Mouse (Mus musculus): ENCODE measurements around the gene Gjb6.

Gjb6 gene

DNA sequence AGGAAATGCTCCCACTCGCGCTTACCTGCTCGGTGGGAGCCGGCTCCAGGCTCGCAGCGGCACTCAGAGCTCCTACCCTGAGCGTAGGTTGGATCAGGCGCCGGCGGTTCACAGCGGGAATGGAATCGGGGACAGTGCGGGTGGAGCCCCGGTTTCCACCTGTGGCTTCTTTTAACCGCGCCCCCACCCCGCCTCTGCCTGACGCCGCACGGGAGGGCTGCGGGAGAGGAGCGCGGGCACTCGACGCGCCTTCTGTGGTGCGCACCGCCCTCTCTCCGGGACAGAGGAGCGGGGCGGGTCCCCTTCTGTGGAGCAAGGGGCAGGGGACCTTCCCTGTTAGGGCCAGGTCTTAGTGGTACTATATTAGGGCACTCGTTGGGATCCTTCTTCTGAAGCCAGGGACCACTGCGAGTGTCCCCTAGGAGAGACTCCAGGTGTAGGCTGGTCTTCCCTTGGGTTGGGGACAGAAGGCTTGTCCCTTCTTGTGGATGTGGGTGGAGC lies at the start of gene Gjb6:
TSS of gene Gjb6 (minus strand) at position 451 of the 501 bp plus-strand sequence.
- WGBS = 3% methylated on average over 33 of the region's 33 CpGs

DNA sequence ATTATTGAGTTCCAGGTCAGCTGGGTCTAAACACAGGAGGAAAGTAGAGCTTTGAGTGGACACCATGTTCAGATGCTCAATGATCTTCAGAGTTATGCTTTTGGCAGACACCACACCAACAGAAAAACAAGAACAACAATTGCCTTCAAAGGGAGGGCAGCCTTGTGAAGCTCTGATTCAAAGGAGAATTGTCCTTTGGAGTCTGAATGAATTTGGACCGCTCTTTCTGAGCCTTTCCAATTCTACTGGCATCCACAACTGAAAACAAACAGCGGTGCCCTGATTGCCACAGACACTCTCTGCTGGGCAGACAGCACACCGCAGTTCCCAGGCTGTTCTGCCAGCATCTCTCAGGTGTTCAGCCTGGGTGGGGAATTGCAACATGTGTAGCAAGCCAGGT lies 32.1 kb upstream of the Gjb6 start:
- 69% methylated on average over 3 of the region's 3 CpGs for WGBS

DNA sequence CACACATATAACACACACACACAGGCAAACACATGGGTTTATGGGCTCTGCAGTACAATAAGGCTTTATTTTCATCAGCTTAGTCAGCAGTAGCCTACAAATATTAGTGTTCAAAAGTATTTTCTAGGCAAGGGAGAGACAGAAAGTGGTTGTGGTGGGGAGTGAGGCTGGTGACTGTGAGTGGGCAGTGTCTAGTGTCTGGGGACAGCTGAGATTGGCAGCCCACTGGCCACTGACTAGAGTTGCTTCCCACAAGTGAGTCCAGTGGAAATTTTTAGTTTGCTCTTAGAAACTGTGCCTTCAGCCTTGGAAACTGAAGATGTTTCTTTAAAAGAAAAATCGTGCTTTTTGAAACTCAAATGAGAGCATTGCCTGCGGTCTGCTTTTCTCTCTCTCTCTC lies 28.4 kb upstream of the Gjb6 start:
- 61% methylated on average over 2 of the region's 2 CpGs for WGBS

DNA sequence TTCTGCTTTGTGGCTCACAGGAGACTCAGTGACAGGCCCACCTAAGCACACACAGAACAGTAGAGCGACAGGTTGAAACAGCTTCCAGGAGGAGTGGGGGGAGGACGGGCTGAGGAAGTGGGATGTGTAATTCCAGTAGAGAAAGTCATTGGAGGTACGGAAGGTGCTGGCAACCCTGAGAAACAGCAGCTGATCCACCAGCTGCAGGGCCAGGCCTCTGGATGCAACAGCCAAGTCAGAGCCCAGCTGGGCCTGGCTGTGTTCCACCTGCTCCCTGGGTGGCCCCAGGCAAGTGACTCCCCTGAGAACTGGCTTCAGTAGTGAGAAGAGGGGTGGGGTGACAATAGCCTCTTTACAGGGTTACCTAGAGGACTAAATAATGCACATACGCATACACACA lies 27.8 kb upstream of the Gjb6 start:
- WGBS = 59% methylated on average over 4 of the region's 4 CpGs

DNA sequence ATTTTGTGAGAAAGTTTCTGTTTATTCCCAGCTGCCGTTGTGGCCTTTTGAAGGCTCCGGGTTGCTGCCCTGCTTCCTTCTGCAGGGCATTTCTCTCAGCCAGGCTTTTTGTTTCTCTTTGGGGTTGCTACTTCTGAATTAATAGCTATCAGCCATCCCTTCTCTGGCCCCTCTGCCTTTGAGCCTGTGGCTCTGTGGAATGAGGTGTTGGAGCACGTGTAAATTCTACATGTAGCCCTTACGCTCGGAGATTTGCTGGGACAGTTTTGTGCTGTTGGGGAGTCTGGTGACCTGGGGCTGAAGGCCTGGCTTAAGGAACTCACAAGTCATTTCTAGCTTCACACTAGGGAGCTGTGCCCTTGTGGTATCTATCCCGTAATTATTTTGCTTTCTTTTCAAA lies 21.5 kb upstream of the Gjb6 start:
- WGBS = 63% methylated on average over 6 of the region's 6 CpGs

DNA sequence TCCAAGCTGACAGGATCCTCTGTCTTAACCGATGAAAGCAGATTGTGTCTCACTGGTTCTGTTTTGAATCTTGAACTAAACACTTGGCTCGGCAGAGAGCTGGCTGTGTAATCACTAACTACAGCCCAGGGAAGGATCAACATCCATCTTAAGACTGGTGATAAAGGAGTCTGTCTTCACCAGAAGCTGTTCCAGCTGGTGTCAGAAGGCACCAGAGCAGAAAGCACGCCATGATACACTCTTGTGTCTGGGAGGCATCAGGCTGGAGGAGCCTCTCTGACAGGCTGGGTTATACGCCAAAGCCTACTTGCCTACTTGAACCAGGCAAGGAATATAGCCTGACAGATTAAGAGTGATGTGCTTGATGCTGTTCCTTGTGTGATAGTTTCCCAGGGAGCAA lies 12.3 kb upstream of the Gjb6 start:
- WGBS = 51% methylated on average over 4 of the region's 4 CpGs

DNA sequence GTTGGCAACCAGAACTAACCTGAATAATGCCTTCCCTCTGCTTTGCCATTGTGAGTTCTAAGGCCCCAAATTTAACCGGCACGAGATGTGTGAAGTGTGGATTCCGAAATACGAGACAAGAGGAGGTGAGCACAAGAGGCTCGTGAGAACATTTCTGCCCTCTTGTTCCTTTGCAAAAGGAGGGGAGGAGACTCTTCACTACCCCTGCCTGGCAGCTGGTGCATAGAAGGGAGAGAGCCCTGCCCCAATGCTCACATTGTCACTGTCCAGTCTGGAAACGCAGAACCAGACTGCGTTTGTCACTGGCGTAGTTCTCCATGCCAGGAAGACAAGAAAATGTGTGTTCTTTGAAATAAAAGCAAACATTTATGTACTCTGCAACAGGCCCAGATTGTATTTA lies 1.9 kb upstream of the Gjb6 start:
- 72% methylated on average over 8 of the region's 8 CpGs for WGBS

DNA sequence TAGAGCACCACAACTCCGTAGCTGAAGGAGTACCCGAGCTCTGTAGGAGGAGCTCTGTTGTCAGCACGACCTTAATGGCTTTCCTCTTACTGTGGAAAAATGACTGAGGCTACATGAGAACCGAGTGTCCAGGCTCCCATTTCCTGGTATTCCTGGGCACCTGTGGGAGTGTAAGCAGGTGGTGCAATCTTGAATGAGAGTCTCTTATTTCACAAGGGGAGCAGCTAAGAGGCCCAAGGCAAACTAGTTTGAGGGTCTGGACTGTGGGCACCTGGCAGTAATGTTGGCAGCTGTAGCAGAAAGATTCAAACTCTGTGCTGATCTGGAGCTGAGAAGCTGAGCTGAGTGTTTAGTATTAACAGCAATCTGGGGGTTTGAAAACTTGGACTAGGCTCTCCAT lies 6.0 kb downstream of the Gjb6 start:
- 83% methylated on average over 4 of the region's 4 CpGs for WGBS

DNA sequence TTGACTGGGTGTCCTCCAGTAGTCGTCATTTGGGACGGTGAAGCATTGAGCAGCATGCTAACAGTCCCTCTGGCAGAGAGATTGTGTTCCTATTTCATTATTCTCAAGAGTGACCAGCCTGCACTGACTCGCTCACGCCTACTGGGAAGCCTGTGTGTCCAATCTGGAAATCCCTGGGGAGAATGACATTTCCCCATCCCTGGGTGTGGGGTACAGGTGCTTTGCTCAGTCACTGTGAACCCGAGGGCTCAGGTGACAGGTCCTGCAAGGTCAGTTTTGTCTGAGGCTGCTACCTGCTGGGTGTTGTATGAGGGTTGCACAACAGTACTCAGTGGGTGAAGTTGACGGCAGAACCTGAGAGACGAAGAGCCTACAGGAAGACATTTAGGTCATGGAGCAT lies 11.1 kb downstream of the Gjb6 start:
- WGBS = 86% methylated on average over 7 of the region's 7 CpGs

DNA sequence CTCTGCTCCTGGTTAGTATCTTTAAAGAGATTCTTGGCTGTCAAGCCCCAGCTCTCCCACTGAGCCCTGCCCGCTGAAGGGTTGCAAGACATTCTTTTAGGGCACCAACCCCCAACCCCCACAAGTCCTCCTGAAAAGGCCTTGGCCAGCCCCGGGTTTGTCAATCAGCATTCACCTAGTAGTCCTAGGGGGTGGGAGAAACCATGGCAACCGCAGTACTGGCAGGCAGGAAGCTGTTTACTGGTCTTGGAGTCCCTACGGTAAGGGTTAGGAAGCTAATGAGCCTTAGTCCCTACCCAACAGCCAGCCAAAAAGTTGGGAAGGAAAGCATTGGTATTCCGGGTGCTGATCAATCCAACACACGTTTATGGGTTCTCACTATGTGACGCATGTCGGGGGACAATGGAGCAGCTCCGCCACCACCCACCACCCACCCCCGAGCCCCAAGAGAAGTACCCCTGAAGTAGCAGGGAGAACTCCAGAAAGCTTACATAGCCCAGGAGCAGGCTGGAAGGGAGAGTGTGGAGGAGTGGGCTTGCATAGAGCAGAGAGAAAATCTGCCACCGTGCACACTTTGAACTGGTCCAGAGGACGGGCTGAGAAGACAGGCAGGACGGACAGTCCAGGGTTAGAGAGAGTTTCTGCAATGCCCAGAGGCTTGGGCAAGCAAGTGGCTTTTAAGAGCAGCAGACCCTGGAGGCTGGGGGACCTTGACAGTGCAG lies 17.4 kb downstream of the Gjb6 start, which contains the start of gene Gm4491:
TSS of gene Gm4491 (minus strand) at position 61 of the 722 bp plus-strand sequence.
- 28% methylated on average over 13 of the region's 13 CpGs for WGBS

DNA sequence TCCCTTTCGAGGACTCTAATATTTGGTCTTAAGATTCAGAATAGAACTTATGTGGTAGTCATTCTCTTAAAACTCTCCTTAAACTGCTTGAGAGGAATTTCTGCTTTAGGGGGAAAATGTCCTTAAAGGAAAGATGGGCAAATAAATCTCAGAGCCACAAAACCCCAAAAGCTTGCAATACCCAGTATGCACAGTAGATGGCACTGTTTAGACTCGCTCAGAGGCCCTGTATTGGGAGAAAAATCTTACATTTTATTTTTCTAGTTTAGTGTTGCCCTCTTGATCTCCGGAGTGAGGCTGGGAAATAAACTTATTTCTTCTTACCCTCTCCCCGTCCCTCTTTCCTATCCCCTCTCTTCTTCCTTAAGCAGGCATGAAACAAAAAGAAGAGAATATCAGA lies 24.2 kb downstream of the Gjb6 start:
- WGBS = 10% methylated on average over 4 of the region's 4 CpGs

DNA sequence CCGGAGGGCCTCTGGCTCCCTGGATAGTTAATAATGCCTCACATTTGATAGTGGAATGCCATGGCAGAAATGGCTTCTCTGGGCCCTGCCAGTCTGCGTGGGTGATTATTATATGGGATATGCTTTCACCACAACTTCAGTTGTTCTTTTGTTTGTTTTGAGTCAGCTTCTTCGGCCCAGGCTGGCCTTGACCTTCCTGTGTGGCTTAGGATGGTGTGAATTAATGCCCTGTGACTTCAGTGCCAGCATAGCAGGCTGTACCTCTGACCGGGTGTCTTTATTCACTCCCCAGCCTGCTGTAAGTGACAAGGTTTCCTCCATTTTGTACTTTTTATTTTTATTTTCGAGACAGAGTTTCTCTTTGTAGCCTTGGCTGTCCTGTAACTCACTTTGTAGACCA lies 25.5 kb downstream of the Gjb6 start:
- WGBS = 77% methylated on average over 5 of the region's 5 CpGs

DNA sequence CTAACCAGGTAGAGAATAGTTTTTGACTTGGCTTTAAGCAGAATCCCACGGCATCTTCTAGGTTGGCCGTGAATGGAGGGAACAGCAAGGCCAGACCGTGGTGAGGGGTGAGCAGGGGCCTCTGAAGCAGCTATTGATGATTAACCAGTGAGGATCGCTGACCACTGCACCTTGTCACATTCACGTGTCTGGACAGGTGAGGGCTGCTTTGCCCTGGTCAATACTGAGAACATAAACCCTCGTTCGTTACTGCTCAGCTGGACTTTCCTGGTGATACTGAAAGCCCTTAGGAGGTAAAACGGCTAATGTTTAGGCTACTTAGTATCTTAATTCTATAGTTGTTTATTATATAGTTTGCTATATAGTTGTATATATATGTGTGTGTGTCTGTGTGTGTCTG lies 26.3 kb downstream of the Gjb6 start:
- 91% methylated on average over 8 of the region's 8 CpGs for WGBS

DNA sequence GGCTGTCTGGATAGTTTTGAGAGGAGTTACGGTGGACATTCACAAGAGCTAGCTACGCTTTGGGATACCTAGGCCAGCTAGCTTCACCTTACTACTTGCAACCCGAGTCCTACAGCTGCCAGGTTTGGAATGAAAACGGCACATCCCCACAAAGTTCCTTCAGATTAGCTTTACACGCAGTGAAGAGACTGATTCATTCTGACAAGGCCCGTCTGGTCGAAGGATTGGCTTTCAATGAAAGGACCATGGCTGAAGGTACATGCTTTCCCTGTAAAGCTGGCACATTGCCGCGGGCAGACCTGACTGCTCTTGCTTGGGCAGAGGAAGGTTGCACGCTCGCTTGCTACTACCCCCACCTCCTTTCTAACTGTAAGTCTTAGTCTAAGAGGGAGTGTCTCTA lies 27.7 kb downstream of the Gjb6 start:
- 76% methylated on average over 11 of the region's 11 CpGs for WGBS

DNA sequence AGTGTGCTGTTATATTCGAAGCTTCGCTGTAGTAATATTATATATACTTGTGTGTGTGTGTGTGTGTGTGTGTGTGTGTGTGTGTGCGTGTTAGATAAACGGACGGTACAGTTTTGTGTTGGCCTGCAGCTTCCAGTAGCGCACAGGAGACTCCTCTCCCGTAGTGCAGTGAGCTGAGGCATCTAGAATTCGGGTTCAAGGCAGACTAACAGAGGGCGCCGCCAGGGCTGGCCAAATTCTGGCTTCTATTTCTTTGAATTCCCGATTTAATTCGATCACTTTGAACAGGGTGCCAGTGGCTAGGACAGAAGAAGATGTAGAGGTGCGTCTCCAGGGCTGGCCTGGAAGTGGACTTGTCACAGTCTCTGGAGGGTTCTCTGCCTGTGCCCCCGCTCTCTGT lies 28.3 kb downstream of the Gjb6 start:
- WGBS = 21% methylated on average over 14 of the region's 14 CpGs

DNA sequence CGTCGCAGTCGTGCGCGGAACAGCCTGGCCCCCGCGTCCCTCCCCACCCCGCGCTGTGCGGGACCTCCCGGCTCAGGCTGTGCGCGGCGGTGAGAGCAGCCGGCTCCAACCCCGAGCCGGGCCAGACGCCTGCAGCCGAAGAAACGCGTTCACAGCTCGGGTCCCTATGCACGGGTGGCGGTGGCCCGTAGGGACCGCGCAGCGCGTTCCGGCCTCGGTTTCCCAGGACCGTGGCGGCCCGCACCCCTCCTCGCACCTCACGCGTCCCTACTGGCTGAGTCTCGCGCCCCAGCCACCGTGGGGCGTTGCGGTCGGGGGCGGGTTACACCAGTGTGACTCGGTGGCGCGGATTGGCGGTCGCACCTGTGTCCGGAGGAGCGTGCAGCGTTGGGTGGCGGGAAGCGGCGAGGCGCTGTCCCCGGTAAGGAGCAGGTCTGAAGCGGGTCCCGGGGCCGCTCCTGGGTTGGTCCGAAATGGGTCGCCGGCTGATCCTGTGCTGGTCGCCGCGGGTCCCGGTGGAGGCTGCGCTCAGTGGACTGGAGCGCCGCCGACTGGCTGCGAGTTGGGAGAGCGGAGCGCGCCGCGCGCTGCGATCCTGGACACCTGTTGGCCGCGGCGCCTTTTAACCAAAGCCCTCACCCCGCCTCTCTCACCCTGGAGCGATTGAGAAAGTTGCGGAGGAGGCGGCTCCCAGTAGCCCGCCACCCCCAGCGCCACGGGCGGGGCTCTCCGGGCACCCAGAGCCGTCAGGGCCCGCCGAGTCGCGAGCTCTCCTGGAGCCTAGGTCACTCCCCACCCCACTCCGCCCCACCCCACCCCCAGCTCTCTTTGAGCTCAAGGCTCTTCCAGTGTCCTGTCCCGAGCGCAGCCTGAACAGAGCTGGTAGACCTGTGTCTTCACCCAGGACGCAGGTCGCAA lies 29.0 kb downstream of the Gjb6 start, which contains the start of gene Gjb2:
TSS of gene Gjb2 (minus strand) at position 597 of the 918 bp plus-strand sequence.
- WGBS = 1% methylated on average over 101 of the region's 101 CpGs

DNA sequence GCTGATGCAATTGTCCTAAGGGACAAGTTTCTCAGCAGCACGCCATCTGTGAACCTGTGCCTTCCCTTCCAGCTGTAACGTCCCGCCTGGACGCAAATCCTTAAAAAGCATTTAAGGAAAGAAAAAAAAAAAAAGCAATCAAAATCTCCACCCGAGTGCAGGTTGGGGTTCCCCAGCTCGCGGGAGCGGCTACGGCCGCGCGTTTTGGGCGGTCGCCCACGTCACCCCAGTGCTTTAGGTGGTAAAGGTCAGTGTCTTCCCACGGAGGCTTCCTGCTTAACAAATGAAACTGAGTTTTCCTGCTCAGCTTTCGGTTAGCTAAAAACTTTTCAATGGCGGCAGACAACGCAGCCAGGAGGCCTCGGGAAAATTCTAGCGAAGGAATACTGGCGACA lies 29.7 kb downstream of the Gjb6 start:
- 6% methylated on average over 22 of the region's 22 CpGs for WGBS

DNA sequence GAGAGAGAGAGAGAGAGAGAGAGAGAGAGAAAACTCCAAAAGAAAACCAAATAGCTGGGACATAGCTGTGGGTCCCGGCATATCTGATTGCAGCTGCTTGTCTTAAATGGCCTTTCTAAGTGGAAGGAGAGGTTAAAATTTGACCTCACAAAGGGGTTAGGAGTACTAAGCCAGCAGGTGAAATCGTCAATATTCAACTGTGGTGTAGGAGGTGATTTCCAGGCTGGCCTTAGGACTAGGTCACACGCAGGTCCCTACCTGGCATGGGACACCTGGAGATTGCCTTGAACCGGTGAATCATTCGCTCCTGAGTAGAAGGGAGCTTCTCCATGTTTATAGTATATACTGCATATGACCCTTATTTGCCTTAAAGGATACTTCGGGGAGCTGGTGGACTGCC lies 30.3 kb downstream of the Gjb6 start:
- WGBS = 85% methylated on average over 6 of the region's 6 CpGs

DNA sequence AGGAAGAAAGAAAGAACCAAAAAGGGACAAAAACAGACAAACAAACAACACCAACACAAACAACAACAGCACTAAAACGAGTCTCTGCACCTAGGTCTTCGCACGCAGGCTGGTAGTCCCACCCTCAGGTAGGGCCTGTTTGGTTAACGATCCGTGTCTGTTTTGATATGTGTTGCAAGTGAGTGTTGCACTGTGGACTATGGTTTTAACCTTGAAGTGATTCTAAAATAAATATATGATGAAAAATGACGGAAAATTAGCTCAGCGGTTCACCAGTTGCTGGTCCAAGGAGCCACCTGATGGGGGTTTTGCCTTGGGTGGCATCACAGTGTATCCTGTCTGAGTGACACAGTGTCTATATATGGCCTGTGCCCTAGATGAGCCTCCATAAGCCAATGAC lies 31.8 kb downstream of the Gjb6 start:
- 88% methylated on average over 7 of the region's 7 CpGs for WGBS

DNA sequence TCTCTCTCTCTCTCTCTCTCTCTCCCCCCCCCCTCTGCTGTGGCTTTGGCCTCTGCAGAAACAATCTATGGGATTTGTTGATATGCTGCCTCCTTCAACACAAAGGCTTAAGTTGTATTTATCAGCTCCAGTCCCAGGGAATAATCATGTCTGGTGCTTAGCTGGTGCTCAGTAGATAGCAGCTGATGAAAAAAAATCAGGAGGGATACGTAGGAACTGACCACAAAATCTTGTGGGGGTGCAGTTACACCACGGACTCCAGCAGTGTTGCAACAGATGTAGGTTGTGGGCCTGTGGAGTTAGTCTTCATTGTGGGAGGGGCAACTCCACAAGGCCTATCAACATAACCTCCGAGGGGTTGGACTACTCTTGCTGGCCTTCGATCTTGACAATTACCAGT lies 37.6 kb downstream of the Gjb6 start:
- WGBS = 85% methylated on average over 4 of the region's 4 CpGs

DNA sequence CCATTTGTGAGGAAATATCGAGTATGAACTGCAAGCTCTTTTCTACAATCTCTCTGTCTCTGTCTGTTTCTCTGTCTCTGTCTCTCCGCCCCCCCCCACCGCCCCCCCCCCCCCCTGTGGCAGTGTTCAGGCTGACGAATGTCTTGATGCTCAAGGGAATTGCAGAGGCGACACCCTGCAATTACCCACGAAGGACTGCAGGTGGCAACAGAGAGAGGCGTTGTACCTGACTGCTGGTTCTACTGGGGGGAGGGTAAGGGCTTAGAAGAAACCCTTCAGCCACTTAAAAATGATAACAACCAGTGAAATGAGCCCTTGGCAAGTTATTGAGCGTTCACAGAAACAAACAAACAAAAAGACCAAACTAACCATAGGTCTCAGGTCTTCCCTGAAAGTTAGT lies 40.4 kb downstream of the Gjb6 start:
- 7% methylated on average over 8 of the region's 8 CpGs for WGBS

DNA sequence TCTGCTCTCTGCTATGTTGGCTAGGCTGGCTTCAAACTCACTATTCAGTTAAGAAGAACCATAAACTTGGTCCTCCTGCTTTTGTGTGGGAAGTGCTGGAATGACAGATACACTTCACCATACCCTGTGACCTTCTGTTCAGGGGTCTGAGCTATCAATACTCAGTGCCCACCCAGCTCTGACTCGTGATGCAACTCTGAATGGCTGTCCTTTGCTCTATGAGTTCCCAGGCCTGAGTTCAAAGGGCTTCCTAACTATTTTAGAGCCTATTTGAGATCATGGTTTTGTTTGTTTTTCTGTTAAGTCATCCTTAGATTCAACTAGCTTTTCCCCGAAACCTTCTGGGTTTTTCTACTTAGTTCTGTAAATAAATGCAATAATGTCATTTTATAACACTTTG lies 43.4 kb downstream of the Gjb6 start:
- 77% methylated on average over 2 of the region's 2 CpGs for WGBS

DNA sequence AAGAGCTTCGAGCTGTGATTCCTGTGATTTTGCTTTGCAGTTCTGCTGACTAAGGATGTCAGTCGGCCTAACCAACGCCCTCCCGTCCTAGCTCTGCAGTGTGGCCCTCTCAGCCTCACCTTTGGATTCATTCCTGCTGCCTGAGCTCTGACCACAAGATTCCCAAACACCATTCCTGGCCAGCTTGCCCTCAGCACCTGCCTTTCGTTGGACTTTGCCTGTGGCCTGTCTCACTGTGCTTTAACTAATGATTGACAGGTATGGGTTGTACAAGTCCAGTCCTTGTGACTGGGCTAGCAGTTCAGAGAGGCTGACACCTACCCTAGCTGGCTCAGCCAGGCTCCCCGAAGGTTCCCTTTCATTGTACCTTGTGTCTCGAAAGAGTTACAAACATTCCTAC lies 44.3 kb downstream of the Gjb6 start:
- WGBS = 94% methylated on average over 7 of the region's 7 CpGs

All from cerebral cortex, adult 2 months (tissue).